Mouse (Mus musculus) liver, postnatal 0 days (tissue): ENCODE measurements around the gene Srl. TPM values are rescaled to one million over a fixed set of nuclear protein-coding genes. Genes with fewer than 3 reads are reported as not detected.
A peak's percentile ranks its signal among the peaks of the same experiment; 100 is the strongest.
"Not testable (repeated sequence)": the region's sequence is repeated elsewhere in the genome, so short reads cannot be mapped to it uniquely, and the experiment has no call there.

Source experiments
- ATAC-seq: fragments of 200-750 bp; cut with Nextera tagmentation; 2 replicates; pipeline ENCODE4 v1.8.0; 2017; ENCODE audit warnings: mild to moderate bottlenecking, moderate library complexity
- DNase-seq: peaks from one replicate; pipeline ENCODE4 v3.0.0-alpha.2; 2016
- H3K27ac ChIP-seq: fragments of 300-500 bp; sonication (generic); 2 replicates; pipeline ENCODE4 v1.5.1; 2014; ENCODE audit warnings: antibody characterized with exemption, moderate library complexity, mild to moderate bottlenecking, low read depth
- H3K27me3 ChIP-seq: fragments of 300-500 bp; sonication (generic); 2 replicates; pipeline ENCODE4 v1.6.1; 2014; ENCODE audit warnings: low read length, control low read depth, mixed read lengths; ENCODE audit not compliant: insufficient read depth
- H3K36me3 ChIP-seq: fragments of 300-500 bp; sonication (generic); replicated peaks from 2 replicates; pipeline ENCODE4 v1.6.1; 2014; ENCODE audit warnings: mild to moderate bottlenecking, control low read depth, low read length, moderate library complexity, mixed read lengths; ENCODE audit not compliant: insufficient read depth
- H3K4me1 ChIP-seq: fragments of 300-500 bp; sonication (generic); 2 replicates; pipeline ENCODE4 v1.6.1; 2014; ENCODE audit warnings: antibody characterized with exemption, mild to moderate bottlenecking, control low read depth; ENCODE audit not compliant: insufficient read depth
- H3K4me2 ChIP-seq: fragments of 300-500 bp; sonication (generic); 2 replicates; pipeline ENCODE4 v1.6.1; 2014; ENCODE audit warnings: low read depth, mild to moderate bottlenecking, low read length, moderate library complexity, mixed read lengths
- H3K4me3 ChIP-seq: fragments of 300-500 bp; sonication (generic); 2 replicates; pipeline ENCODE4 v1.5.1; 2014; ENCODE audit warnings: low read depth, low read length
- H3K9ac ChIP-seq: fragments of 300-500 bp; sonication (generic); replicated peaks from 2 replicates; pipeline ENCODE4 v1.6.1; 2014; ENCODE audit warnings: mild to moderate bottlenecking, moderate library complexity
- H3K9me3 ChIP-seq: fragments of 300-500 bp; sonication (generic); 2 replicates; pipeline ENCODE4 v1.6.1; 2016; ENCODE audit warnings: mild to moderate bottlenecking, control low read depth, low read length, mixed read lengths
- CTCF ChIP-seq: sonication (generic); IDR thresholded peaks from 2 replicates; pipeline ENCODE4 v1.5.1; 2016; ENCODE audit warnings: antibody characterized with exemption, low read depth
- EP300 ChIP-seq: IDR thresholded peaks from 2 replicates; pipeline ENCODE4 v1.6.1; 2016; ENCODE audit warnings: antibody characterized with exemption, low read depth, mild to moderate bottlenecking
- WGBS: fragments of 180-500 bp; shearing (Covaris S2); extraction: QIAGEN DNeasy Blood & Tissue Kit; methylation state at CpG from one replicate; pipeline ENCODE4 v1.1.7; 2014; ENCODE audit not compliant: insufficient replicate concordance; 5-methylcytosine and 5-hydroxymethylcytosine counted together
- polyA plus RNA-seq: library from polyadenylated mRNA; unstranded; fragments of >200 nt; fragmentation: Nextera tagmentation; extraction: Ambion mirVana; gene quantifications from 2 replicates; pipeline ENCODE4 v1.2.1, GENCODE M21; 2015

Gene Srl
- polyA plus RNA-seq, 1 experiment from 2014 or later, result 1.00 TPM

DNA sequence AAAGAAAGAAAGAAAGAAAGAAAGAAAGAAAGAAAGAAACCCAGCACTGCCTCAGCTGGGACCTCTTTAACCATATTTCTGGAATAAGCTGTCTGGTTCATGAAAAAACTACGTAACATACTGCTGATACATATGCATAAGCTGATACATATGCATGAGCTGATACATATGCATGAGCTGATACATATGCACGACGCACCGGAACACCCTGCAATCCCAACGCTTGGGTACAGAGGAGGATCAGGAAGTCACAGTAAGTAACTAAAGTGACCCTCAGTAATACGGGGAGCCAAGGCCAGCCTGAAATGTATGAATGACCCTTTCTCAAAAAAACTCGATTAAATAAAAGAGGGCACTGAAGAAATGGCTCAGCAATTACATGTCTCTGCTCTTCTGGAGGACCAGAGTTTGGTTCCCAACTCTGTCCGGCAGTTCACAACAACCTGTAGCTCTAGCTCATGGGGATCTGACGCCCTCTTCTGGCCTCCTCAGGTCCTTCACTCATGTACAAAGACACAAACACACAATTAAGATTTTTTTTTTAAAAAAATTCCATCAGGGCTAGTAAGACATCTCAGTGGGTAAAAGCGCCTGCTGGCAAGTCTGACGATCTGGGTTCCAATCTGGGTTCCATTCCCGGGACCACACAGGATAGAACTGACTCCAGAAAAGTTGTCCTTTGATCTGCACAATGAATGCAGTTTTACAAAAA lies 1.4 kb downstream of the Srl start:
- Histone ChIP-seq H3K36me3 (peaks cover 3% of the 10 kb centered on the region), H3K9ac (no peak overlapping the region), H3K4me2 (no peak overlapping the region), H3K27ac (no peak overlapping the region), H3K27me3 (no peaks in the 10 kb centered on the region), H3K4me1 (peaks cover 6% of the 10 kb centered on the region; the same call in 1 of the 2 replicates), H3K4me3 (no peak overlapping the region), H3K9me3 (no peaks in the 10 kb centered on the region)
- DNase-seq (no peak), ATAC-seq (no peak)
- WGBS, result 84% methylated on average over 12 of the region's 12 CpGs
- TF ChIP-seq CTCF (peak; percentile 30; the same call in 1 of the 2 replicates), EP300 (no peak)

GRCm38 (mm10) chr16:4539521-4539920 lies 2.1 kb downstream of the Srl start:
- no peaks in the 10 kb centered on the region for H3K9me3 ChIP-seq
- TF ChIP-seq EP300, result no peak
- no peak for TF ChIP-seq CTCF
- ATAC-seq (no peak), DNase-seq (no peak)
- H3K9ac ChIP-seq, result no peak overlapping the region
- 63% methylated on average over 4 of the region's 4 CpGs for WGBS
- no peaks in the 10 kb centered on the region for H3K36me3 ChIP-seq
- no peaks in the 10 kb centered on the region for H3K27me3 ChIP-seq
- H3K27ac ChIP-seq, result no peak overlapping the region
- H3K4me1 ChIP-seq, result peaks cover 6% of the 10 kb centered on the region; the same call in 1 of the 2 replicates
- H3K4me2 ChIP-seq, result no peak overlapping the region
- no peak overlapping the region for H3K4me3 ChIP-seq

- H3K4me1 ChIP-seq, result peaks cover 6% of the 10 kb centered on the region; the same call in 1 of the 2 replicates
- TF ChIP-seq EP300, result no peak
- TF ChIP-seq CTCF, result no peak
- no peak overlapping the region for H3K4me3 ChIP-seq
- H3K9me3 ChIP-seq, result no peaks in the 10 kb centered on the region
- 29% methylated on average over 3 of the region's 3 CpGs for WGBS
- DNase-seq (no peak), ATAC-seq (no peak)
- H3K9ac ChIP-seq, result no peak overlapping the region
- no peaks in the 10 kb centered on the region for H3K27me3 ChIP-seq
- no peak overlapping the region for H3K4me2 ChIP-seq
- H3K27ac ChIP-seq, result no peak overlapping the region
- H3K36me3 ChIP-seq, result no peaks in the 10 kb centered on the region
Observed at GRCm38 (mm10) chr16:4537616-4538358, 3.8 kb downstream of the Srl start.

DNA sequence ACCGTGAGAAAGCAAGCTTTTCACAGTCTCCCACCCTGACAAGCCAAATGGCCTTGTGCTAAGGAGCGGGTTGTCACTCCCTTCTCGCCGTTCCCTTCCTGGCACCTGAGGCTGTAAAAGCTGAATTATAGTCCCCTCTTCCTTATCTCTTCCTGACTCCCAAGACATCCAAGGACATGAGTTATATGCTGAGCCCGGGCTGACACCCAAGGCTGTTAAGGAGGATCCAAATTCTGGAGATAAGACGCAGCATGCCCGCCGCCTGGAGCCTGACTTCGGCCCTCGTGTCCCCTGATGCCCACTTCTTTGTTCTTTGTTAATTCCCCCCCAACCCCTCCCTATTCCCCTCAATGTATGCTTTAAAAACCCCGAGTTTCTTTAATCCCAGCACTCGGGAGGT lies 14.2 kb downstream of the Srl start:
- not testable (repeated sequence) for H3K27me3 ChIP-seq, ATAC-seq, H3K9ac ChIP-seq, H3K9me3 ChIP-seq, DNase-seq, H3K4me1 ChIP-seq, H3K27ac ChIP-seq, H3K4me3 ChIP-seq, H3K36me3 ChIP-seq, H3K4me2 ChIP-seq
- 82% methylated on average over 12 of the region's 12 CpGs for WGBS

GRCm38 (mm10) chr16:4523313-4524004 lies 18.2 kb downstream of the Srl start:
- Histone ChIP-seq H3K4me3 (no peak overlapping the region), H3K27me3 (no peaks in the 10 kb centered on the region), H3K4me1 (no peaks in the 10 kb centered on the region), H3K9ac (no peak overlapping the region), H3K9me3 (no peaks in the 10 kb centered on the region), H3K27ac (no peak overlapping the region), H3K4me2 (no peak overlapping the region), H3K36me3 (no peaks in the 10 kb centered on the region)
- 57% methylated on average over 7 of the region's 7 CpGs for WGBS
- DNase-seq (no peak), ATAC-seq (no peak)
- TF ChIP-seq EP300 (no peak), CTCF (no peak)

DNA sequence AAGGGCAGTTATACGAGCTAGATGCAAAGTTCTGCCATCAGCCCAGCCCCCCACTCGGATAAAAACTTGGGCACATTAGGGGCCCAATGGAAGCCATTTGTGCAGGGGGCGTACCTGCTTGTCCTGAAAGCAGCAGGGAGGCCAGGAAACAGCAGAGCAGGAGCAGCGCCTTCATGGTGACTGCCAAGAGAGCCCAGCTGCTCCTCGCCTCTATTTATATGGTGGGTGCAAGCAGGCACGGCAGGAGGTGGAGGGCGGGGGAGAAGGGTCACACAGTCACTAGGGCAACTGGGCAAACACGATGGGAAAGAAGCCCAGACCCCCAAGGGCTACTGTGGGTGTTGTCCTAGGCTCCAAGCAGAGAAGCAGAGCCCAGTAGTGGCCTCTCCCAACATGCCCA lies 18.7 kb downstream of the Srl start:
- Histone ChIP-seq H3K4me2 (no peak overlapping the region), H3K9ac (no peak overlapping the region), H3K27me3 (no peaks in the 10 kb centered on the region), H3K4me3 (no peak overlapping the region), H3K27ac (no peak overlapping the region), H3K36me3 (no peaks in the 10 kb centered on the region), H3K4me1 (peaks cover under 1% of the 10 kb centered on the region; the same call in 1 of the 2 replicates), H3K9me3 (no peaks in the 10 kb centered on the region)
- WGBS, result 57% methylated on average over 8 of the region's 8 CpGs
- DNase-seq, result no peak
- TF ChIP-seq CTCF, result no peak
- no peak for TF ChIP-seq EP300
- no peak for ATAC-seq
